Mouse (Mus musculus) granulocyte monocyte progenitor cell, adult 5-6 weeks (primary cell): ENCODE measurements around the gene Csnk1d. TPM values are rescaled to one million over a fixed set of nuclear protein-coding genes. Genes with fewer than 3 reads are reported as not detected.

Source experiments
- ATAC-seq: replicated peaks from 2 replicates; pipeline ENCODE4 v1.8.0; 2016; ENCODE audit warnings: mild to moderate bottlenecking, moderate TSS enrichment, inconsistent platforms; ENCODE audit not compliant: poor library complexity, severe bottlenecking
- total RNA-seq, 2 experiments: library from RNA; stranded (forward) in 1 of 2; stranded (reverse) in 1 of 2; fragments of 200-712, 200-1000 nt in 1 of 2; fragments of >200 nt in 1 of 2; fragmentation: Nextera tagmentation in 1 of 2; gene quantifications; 2 replicates each; pipeline ENCODE4 v1.2.3; 2014 to 2017

The Csnk1d gene
- total RNA-seq, 2 experiments from 2014 or later: 53.7 to 70.6 TPM

DNA sequence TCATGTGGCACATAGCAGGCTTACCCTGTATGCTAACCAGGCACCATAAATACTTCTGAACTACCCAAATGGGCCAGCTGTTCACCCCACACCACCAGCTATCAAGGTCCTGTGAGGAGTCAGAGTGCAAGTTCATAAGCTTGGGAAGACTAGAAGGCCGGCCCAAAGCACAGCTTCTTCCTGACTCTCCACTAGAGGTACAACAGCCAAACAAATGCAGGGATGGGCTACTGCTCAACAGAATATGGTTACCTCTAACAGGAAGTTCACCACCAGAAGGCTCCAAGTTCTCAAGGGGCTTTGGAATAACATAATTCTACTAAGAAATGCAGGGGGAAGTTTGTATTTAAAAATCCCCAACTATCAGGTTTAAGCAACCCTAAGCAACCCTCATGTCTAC is 1.6 kb downstream of the Csnk1d start:
- ATAC-seq: no peak

DNA sequence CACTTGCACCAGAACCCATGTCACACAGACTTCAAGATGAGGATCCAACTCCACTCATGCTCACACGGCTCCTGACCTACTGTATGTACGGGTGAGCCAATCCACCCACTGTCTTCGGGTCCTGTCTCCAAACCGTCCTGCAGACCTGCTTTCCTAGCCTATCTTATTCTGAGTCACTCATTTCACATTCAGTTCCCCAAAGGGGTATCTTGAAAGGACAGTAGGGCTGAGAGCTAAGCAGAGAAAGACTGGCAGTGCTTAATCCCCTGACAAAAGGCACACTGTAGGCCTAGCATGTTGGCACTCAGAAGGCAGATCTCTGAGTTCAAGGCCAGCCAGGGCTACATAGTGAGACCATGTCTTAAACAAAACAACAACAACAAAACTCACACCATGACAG is 2.7 kb downstream of the Csnk1d start:
- ATAC-seq: peak; percentile 10

DNA sequence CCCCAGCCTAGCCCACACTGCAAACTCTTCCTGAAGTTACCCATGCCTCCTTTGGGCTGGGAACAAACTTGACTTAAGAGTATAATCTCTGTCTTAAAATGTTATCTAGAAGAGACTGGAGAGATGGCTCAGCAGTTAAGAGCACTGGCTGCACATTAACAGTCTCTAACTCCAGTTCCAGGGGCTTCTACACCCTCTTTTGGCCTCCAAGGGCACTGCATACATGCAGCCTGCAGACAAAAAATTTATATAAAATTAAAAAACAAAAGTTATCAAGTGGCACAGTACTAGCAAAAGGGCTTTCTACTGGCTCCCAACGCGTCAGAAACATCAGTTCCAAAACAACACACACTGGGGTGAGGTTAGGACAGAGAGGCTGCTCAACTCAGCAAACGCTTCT is 3.5 kb downstream of the Csnk1d start:
- ATAC-seq: no peak

DNA sequence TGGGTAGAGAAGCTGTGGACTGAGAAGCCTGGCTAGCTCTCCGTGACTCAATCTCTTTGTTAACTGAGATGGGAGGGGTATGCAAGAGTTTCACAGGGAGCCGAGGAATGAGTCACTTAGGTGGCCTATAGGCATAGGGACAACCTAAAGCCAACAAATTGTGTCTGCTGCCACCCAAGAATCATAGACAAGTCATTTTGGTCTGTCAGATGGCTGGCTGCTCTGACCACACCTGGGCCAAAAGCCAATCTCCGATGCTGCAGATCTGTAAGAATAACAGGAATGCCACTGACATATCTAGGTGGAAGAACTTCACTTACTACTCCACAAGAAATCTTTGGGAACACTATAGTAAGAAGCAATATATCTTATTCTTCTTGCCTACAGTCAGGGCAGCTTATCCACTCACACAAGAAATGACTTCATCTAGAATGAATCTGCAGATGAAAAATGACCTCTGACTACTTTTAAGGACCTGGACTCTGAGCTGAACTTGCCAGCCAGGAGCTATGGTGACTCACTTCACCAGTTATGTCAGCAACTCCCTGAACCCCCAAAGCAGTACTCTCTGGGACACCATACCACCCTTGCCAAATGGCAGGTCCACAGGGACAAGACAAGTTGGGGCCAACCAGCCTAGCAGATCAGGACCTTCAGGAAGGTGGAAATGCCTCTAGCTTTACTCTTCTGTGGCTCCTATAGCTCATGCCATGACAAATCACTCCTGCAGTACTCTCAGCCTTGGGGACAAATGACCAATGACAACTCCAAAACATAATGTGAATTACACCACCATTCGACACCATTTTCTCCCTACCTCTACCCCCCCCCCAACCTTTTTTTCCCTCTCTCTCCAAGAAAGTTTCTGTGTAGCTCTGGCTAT is 6.4 kb downstream of the Csnk1d start:
- no peak for ATAC-seq

DNA sequence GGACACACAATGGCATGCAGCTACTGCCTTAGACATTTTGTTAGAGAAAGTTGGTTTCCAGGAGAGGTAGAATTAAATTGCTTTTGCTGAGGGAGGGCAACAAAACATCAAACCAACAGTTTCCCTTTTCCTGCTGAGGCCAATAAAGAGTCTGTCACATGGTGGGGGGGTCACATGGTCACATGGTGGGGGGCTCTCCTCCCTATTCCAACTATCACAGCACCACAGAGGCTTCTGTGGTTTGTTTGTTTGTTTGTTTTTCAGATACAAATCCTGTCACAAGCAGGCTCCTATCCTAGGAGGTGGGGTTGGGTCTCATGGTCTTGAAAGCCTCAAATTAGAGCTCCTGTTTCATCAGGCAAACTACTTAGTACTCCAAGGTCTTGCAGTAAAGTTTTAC is 8.7 kb downstream of the Csnk1d start:
- ATAC-seq: no peak

DNA sequence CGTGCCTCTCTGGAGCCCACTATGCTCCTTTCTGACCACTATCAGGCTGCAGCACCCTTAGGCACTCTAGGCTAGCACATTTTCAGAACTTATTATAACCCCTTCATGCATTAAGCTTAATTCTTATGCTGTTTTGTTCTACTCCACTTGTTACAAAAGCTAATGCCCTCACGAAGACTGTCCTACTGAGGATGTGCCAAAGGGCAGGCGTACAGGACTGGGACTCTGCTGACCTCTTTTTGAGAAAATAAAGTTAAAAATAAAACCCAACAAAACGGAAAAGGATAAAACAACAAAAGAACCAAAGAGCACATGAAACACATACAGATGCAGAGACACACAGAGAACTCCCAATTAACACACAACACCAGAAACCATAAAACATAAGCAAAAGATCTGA is 9.5 kb downstream of the Csnk1d start:
- no peak for ATAC-seq

DNA sequence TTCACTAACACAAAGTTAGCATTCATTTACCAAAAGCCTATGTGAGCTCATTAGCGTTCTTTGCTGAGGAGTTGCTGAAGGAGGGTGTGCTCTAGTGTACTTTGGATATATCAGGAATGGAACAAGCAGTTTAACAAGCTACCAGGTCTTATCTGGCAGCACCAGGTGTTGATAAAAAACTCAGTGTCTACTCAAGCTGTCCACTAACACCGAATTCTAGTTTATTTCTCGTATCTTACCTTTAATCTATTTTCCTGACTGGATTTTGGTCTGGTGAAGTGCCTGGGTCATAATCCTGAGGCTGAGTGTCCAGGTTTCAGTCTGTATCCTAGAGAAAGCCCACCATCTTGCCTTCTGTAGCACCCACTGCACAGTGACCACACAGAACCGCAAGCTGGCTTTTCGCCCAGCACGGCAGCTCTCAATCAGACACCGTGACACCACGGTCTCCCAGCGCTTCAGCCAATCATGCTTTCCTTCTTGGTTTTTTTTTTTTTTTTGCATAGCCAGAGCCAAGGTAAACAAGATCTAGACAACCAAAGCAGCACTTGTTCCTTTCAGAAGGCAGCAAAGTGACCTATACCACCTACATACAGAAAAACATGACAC is 10.6 kb downstream of the Csnk1d start:
- no peak for ATAC-seq

DNA sequence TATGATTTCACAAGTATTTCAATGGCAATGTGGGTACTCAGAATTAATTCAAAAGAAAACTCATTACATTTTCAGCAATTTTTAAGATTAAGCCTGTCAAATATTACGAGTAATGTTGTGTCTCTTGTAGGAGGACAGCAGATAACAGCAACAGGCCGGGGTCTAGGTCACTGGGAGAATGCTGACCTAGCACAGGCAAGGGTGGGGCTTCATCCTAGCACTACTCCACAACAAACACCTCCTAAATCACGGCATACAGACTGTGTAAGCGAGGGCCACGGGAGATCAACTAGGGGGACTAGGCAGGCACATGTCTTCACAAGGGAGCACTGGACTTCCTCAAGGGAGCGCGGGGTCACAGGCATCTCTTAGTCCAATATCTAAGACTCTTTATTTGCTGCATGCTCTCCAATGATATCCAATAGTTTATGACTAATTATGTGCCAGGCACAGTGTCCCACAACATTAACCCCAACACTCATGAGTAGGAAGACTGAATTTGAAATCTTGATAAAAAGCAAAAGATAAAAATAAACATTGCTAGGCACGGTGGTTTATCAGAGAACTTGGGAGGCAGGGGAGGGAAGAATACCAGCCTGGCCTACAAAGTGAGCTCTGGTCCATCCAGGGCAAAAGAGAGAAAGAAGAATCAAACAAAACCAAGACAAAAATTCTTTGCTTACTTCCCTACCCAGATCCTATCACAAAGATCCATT is 11.3 kb downstream of the Csnk1d start:
- no peak for ATAC-seq

DNA sequence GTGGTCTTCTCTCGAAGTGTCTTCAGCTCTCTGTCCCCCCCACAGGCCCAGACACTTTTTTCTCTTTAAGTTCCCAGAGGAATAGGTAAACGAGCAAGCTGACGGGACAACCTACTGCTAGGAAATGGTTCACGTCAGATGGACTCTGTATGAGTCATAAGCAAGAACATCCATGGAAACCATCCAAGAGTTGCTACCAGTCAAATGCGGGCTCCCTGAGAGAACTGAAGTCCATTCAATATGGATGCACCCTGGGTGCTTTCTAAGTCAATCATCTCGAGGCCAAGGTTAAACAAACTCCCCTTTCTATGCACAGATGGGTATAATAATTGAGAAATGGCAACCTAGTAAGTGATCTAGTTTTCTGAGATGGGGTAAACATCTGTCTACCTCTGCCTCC is 17.8 kb downstream of the Csnk1d start:
- ATAC-seq: no peak

DNA sequence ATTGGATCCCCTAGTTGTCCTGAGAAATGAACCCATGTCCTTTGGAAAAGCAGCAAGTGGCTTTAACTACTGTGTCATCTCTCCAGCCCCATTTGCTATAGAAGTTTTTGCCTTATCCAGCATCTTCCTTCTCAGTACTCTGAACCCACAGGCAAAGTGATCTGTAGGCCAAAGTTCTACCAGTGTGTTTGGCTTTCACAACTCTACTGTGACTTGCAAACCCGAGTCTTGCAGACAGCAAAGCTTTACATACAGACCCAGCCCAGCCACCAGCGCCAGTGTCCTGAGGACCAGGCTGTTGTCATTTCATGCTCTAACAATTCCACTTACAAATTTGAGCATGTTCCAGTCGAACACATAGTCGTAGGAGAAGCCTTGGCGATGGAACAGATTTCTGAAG is 19.9 kb downstream of the Csnk1d start:
- no peak for ATAC-seq

DNA sequence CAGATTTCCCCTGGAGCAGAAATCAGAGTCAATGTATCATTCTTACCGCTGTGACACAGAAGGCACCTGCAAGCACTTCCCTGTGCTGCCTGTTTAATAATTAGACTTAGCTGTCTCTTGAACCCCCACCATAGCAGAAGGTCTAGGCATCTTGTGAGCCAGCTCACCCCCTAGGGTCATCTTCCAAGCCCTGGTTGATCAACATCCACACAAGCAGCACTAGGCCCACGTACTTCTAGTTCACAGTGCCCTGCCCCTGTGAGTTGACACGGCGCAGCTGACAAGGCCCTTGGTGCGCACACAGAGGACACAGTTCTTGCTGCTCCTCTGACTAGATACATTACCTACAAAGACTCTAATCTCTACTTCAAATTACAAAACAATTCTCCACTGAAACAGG is 21.4 kb downstream of the Csnk1d start:
- no peak for ATAC-seq

DNA sequence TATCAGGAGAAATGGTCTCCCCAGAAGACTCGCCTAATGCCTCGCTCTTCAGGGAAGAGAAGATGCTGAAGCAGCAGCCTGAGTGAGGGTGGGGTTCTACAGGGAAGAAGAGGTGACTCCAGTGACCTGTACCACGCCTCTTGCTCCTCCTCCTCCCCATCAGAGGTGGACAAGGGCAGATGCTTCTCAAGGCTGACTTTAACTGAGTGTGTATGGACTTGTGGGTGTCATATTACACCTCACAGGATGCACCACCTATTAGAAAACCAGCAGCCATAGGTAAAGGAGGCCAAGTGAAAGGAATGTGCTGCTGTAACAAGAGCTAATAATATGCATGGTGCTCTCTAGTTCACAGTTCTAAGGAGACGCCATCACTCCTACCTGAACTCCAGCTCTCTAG is 25.5 kb downstream of the Csnk1d start:
- ATAC-seq: no peak

DNA sequence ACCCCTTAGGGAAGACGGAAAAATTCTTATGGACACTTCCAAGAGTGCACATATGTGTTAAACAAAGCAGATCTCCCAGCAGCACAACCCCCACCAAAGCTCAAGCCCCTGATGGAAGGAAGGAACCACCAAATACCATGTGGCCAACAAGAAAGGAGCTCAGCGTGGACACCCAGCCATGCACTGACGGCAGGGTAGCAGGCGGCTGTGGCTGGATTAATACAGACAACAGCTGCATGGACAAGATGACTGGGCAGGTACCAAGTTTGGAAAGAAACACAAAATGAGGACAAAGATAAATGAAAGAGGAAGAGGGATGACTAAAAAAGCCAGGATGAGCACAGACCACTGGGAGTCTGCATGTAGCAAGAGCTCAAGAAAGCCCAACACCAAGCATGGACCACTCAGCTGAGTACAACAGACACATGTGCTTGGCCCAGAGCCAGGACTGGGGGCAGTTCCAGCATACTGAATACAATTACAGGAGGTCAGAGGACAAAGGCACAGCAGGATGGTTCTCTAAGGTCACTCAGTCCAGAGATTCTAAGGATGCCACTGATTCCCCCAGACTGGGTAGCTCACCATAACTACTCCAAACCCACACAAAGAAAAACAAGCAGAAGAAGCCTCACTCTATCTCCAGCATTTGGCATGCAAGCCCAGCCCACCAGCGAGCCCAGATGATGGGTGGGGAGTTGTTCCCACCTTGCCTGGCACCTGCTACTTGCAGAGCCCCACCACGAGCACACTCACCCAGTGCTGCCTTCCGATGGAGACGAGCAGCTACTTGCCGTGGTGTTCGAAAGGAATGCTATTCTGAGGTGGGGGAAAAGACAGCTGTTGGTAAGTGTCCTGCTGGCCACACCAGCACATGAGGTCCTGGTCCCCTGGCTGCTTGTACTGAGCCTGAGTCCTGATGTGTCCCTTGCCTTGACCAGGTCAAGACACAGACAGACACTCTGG is 26.7 kb downstream of the Csnk1d start:
- ATAC-seq: no peak

DNA sequence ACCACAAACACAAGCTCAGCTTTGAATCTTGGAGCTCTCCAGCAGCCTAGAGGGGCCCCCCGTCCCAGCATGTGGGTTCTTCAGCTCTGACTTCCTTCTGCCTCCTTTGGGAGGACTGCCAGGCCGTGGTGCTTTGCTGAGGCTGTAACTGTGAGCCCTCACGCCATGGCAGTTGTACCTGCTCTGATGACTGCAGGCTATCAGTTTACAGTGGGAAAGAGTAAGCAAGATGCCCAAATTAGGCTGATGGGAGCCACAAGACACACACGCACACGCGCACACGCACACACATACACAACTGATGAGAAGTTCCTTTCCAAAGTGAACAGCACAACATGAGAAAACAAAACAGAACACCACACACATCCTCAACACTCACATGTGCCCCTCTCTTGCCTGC is 28.2 kb downstream of the Csnk1d start:
- ATAC-seq: no peak

DNA sequence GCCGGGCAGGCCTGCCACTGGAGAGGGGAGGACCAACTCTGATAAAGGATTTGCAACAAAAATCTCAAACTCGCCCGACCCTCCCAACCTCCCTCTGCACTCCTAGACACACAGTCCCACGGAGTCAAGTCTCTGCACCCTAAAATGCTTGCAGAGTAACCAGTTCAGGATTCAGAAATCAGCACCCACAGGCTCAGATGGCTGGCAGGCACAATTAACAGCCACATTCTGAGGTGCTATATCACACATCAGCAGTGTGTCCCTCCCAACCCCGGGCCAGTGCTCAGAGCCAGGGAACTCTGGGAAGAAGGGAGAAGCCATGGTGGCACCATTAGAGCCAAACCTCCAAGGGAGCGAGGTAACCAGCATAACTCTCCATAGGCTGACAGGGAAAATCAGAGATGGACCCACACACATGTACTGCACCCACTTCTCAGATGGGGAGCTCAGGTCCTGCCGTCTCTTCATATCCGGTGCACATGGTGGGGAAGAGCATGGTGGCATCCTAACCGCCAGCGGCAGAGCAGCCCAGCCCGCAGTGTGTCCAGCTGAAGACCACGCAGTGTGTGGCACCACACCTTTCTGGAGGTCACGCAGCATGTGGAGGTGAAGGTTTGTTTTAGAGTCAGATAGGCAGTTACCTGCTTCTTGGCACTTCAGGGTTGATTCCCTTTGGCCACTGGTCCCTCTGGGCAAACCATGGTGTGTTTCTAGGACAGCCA is 28.9 kb downstream of the Csnk1d start:
- ATAC-seq: no peak

DNA sequence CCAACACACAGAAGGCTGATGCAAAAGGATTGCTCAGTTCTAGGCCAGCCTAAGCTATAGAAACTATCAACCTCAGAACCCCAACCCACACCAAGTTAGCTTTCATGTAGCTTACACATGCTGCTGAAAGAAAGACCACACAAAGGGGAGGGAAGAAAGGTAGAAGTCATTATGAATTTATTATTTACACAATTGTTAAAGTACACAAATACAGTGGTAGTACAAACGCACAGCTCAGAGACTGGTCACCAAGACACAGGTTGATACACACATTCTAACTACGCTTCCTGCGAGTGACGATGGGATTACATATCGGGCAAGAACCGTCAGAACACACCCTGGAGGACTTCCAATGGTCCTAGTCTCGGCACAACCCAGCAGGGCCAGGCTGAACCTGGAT is 29.5 kb downstream of the Csnk1d start:
- ATAC-seq: no peak

DNA sequence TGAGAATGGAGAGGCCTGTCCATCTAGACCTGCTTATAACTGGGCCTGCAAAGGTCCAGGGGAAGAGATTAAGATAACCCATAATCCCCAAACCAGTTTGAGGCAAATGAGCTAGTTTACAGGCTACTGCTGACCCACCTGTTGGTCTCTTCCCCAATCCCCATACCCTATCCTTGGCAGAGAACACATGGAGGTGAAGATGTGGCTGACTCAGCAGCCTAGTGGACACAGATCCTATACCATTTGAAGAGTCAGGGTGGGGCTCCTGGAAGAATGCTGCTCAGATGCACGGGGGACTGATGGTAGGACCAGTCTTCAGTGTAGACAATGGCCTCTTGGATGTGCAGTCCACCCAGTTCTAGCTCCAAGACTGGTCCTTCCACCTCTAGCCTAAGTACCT is 30.9 kb downstream of the Csnk1d start:
- ATAC-seq: no peak

DNA sequence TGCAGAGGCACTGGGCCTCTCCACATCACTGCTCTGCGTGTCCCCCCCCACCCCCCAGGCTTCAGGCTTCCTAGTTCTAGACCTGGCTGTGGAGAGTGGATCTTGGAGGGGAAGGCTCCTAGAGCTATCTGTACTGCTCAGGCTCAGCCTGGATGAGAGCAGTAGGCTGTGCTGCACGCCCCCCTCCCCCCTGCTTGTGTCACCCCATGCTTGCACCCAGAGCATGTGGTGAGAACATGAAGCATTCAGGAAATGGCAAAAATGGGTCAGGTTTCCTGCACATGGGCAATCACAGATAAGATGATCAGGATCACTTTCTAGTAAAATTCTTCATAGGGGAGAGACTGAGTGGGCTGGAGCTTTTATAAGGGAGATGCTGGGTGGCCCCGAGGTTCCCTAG is 31.6 kb downstream of the Csnk1d start:
- no peak for ATAC-seq

DNA sequence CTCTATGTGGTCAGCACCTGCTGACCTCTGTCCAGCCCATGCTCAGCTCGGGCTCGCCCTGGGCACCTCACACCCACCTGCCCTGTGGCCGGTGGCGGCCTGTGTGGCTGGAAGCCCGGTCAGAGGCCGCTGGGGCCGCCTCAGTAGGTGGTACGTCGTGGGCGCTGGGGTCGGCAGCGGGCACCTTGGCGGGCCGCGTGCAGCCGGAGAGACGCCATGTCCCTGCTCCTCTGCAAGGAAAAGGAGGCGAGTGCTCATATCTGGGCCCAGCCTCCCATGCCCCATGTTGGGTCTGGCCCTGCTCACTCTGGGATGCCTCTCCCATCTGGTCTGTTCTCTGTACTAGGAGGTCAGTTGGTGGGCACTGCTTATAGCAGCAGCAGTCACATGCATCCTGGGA is 32.1 kb downstream of the Csnk1d start:
- no peak for ATAC-seq
